Mouse (Mus musculus): Measurements from ENCODE around the gene Zfp36.

The Zfp36 gene

DNA sequence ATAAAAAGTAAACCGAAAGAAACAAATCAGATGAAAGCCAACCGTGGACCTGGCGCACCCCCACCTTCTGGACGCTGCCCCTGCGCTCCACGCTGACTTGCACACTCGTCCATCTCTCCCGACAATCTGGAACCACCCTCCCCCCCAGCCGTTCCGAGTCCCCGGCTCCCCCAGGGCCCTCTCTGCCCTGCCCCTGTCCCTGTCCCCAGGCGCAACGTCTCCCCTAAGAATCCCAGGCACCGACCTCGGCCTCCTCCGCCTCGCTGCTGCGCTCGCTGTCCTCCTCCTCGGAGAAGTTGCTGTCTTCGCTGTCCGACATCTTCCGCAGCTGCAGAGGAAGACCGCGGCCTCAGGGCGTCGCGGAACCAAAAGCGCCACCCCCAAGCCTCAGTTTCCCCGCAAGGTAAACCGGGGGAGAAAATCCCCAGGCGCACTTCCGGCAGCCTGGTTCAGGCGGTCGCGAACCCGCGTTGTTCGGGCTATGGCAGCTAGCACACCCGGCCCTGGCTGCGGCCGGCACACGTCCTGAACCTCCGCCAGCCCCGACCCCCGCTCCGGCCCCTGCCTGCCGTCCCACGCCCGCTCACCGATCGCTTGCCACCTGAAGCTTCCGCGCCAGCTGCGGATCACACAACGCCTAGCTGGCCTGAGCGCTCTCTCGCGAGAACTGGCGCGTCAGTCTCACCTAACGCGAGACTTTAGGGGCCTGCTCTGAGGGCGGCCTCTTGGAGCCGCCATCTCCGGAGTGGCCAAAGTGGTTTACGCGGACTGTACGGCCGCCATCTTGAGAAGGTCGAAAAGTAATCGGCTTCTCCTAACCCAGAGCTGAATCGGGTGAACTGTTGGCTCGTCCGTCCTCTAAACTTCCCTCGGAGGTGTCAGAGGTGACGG lies 41.7 kb downstream of the Zfp36 start, which contains the start of gene Supt5:
Gene Supt5 (minus strand): TSS at position 639 of the 891 bp plus-strand sequence.
- DNase-seq (ENCODE audit: low read depth, low spot score) = peak; percentile 99

DNA sequence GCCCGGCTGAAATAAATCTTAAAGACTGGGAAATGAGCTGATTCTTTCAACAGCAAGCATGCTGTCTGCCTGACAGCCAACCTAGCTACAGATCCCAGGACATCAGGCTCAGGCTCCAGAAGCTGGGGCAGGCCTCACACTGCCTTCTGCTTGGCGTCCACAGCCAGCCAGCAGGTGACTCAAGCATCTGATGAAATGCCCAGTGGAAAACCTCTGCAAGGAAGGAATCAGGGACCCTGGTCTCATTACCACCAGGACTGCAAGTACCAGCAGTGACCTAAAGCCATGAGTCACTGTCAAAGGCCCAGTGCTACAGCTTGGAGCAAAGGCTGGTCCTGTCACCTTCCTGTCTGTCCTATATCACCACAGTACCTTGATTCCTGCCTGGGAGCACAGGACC lies 44.6 kb downstream of the Zfp36 start:
- no peak for DNase-seq (ENCODE audit: low read depth, low spot score)

DNA sequence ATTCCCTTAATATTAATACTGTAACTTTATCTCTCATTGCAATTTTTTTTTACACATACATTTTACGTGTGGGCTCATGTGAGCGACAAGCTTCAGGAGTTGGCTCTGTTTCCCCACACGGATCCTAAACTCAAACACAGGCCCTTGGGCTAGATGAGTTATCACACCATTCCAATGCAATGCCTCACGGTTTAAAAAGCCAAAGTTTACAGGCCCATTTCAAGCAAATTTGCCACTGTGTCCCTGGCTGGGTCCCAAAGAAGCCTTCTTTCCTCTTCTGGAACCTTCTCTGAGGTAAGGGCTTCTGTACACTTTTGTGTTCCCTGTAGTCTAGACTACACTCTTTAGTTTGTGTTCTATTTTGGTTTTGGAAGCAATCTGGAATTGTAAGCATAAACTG lies 45.5 kb downstream of the Zfp36 start:
- no peak for DNase-seq (ENCODE audit: low read depth, low spot score)

DNA sequence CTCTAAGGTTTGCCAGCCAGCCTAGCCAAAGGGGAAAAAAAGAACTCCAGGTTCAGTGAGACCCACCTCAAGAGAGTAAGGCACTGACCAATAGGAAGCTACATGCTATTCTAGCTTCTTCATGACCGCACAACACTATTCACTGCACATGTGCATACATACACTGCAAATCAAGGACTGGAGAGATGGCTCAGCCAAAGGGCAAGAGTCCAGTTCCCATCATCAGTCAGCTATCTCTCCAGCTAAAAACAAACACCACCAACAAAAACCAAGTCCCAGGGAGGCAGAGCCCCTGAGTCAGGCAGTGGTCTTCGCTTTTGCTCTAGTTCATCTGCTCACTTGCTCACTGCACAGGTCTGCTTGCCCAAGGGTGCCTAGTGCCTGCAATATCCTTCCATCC lies 51.8 kb downstream of the Zfp36 start:
- DNase-seq (ENCODE audit: low read depth, low spot score) = no peak

Measured in CD4-positive, CD25-positive, alpha-beta regulatory T cell, adult 2 months (primary cell).